Mouse (Mus musculus) heart, adult 18-20 months (tissue): ENCODE measurements around the gene Bcl11b. TPM values are rescaled to one million over a fixed set of nuclear protein-coding genes. Genes with fewer than 3 reads are reported as not detected.

ENCODE experiments used
- DNase-seq, 2 experiments: peaks; one replicate each; pipeline ENCODE4 v3.0.0; 2021 to 2022; ENCODE audit warnings: mixed read lengths in 1 of 2
- total RNA-seq, 2 experiments: library from RNA; stranded (reverse); gene quantifications; 2 replicates each; pipeline ENCODE4 v1.2.3; 2021

Bcl11b gene
- total RNA-seq, 2 experiments from 2014 or later, result 0.69 to 1.1 TPM

- no peak for DNase-seq
These were observed 115.4 kb downstream of the Bcl11b start for GRCm38 (mm10) chr12:107888049-107888448.

GRCm38 (mm10) chr12:107887621-107888020 is 115.8 kb downstream of the Bcl11b start:
- DNase-seq, result no peak

DNA sequence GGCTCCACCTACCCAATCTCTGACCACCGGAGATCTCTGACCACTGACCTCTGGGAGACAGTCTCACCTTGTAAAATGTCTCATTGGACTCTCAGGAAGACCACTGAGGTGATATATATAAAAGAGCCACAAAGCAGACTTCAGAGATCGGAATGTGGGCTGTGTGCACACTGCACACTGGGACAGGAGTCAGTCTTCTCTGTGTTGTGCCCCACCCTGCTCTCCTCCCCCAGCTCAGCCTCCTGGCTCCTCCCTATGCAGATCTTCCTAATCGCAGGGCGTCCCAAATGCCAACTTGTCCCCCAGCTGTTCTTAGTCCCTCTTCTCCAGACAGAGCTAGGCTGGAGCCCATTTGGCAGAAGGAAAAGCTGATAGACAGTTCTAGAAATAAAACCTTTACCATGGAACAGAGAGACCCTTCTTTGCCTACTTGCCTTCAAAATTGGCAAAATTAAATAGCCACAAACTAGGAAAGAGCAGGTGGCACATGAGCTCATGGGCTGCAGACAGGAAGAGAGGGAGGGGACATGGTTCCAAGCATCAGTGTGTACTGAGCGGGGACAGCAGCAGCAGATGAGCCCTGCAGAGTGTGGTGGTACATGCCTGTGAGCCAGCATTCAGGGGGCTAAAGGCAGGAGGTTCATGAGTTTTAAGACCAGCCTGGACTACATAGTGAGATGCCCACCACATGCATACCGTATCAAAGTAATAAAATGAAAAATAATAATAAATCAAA is 118.9 kb downstream of the Bcl11b start:
- no peak for DNase-seq

GRCm38 (mm10) chr12:107881726-107882125 is 121.7 kb downstream of the Bcl11b start:
- no peak for DNase-seq

- DNase-seq, result no peak
These were observed 122.7 kb downstream of the Bcl11b start for GRCm38 (mm10) chr12:107880748-107881147.

DNA sequence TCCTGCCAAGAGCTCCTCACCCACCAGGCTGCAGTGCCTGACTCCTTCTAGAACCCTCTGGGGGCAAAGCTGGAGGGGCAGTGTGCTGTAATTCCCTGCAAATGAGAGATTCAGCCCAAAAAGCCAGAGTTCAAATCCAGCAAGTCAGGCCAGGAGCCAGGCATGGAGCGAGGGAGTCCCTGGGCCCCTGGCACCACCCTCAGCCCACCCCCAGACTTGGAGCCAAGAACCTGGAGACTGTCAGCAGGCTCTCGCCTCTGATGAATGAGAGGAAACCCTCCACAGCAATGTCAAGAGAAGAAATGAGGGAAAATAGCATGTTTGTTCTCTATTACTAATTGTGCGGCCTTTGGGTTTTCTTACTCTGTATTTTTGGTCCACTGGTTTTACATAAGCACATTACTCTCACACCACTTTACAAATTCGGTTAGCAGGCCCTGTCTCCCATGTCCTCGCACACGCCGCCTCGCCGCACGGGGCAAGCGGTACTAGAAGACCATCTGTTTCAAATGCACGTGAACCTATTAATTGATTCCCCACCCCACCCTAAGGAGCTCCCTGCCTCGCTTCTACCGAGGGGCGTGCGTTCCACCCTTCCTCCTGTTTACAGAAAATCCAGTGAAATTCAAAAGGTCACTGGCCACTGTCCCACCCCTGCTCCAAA is 124.2 kb downstream of the Bcl11b start:
- DNase-seq, result no peak

DNA sequence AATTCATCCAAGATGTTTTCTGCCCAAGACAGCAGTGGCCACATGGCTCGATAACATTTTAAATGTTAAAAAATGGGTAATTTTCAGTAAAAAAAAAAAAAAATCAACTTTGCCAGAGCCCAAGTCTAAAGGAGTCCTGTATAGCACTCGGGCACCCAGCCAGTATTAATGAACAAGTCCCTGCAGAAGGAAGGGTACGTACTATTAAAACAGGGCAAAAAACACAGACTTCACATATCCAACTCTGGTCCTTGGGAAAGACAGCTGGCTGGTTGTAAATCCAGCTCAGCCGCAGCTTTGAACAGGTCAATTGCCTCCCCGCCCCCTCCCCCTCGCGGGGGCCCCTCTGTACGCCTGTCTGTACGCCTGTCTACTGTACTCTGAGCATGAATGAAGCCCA is 127.2 kb downstream of the Bcl11b start:
- DNase-seq, result no peak

DNA sequence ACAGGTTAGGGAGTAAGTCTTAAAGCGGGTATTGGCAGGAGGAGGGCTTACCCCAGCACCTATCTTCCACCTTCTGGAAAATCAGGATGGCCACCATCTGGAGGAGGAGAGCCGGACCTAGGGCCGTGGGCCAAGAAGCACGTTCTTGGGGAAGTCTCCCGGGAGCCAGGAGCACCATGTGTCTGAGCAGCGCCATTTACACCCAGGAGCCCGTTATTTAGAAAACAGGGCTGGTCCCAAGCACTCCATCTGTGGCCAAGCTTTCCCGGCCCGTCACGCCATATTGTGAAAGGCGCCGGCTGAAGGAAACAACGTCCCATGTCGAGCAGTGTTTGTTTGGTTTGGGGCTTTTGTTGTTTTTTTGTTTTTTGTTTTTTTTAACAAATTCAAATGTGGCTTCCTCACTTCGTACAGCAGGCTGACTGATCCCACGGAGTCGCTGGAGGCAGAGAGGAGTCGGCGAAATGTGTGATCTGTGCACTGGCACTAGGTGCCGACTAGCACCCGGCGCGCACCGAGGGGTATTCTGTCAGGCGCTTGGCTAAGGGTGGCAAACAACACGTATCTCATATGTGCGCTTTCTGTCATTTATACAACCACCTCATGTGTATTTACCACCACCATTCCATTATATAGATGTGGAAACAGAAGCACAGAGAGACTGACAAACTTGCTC is 128.8 kb downstream of the Bcl11b start:
- no peak for DNase-seq

- DNase-seq, result no peak
These were observed 133.8 kb downstream of the Bcl11b start for GRCm38 (mm10) chr12:107869526-107870050.

DNA sequence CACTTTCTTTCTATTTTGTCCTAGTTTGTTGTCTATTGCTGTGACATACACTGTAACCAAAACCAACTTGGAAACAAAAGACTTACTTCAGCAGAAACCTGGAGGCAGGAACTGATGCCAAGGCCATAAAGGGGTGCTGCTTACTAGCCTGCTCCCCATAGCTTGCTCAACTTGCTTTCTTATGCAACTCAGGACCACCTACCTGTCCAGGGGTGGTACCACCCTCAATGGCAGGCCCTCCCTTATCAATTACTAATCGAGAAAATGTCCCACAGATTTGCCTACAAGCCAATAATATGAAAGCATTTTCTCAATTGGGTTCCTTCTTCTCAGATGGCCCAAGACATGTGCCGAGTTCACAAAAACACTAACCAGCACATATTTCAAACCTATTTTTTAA is 135.1 kb downstream of the Bcl11b start:
- DNase-seq, result no peak

Other genes with a start within 250 kb of the Bcl11b start
- gene Setd3, start 175.7 kb upstream of the Bcl11b start, total RNA-seq, result 10 to 100 TPM; 89.9 to 97.2 TPM
- gene Ccnk, start 176.0 kb upstream of the Bcl11b start, total RNA-seq, result 10 to 100 TPM; 25.6 to 30.2 TPM